Mouse (Mus musculus) spleen, adult 2 months (tissue): ENCODE data around the gene Fancc. TPM values are rescaled to one million over a fixed set of nuclear protein-coding genes. Genes with fewer than 3 reads are reported as not detected.

Source experiments
- DNase-seq, 2 experiments: peaks; one replicate each; pipeline versions ENCODE4 v3.0.0 to v3.0.0-alpha.2; 2012 to 2021; ENCODE audit warnings: low spot score in 2 of 2, low read depth in 1 of 2
- H3K27ac ChIP-seq: fragments of 200-500 bp; 2 replicates; pipeline ENCODE4 v1.5.1; 2012; ENCODE audit warnings: low read length, inconsistent platforms; ENCODE audit not compliant: insufficient read depth
- H3K27me3 ChIP-seq: fragments of 200-500 bp; 2 replicates; pipeline ENCODE4 v1.6.1; 2012; ENCODE audit warnings: mild to moderate bottlenecking, moderate library complexity, low read length, inconsistent platforms; ENCODE audit not compliant: control insufficient read depth, insufficient read depth
- H3K36me3 ChIP-seq: fragments of 200-500 bp; 2 replicates; pipeline ENCODE4 v1.6.1; 2012; ENCODE audit warnings: mild to moderate bottlenecking, low read length, inconsistent platforms; ENCODE audit not compliant: control insufficient read depth, insufficient read depth
- H3K4me1 ChIP-seq: fragments of 200-500 bp; 2 replicates; pipeline ENCODE4 v1.6.1; 2011; ENCODE audit warnings: inconsistent platforms; ENCODE audit not compliant: control insufficient read depth, insufficient read depth, insufficient read length
- H3K4me3 ChIP-seq: fragments of 200-500 bp; 2 replicates; pipeline ENCODE4 v1.5.1; 2011; ENCODE audit warnings: mild to moderate bottlenecking, inconsistent platforms; ENCODE audit not compliant: insufficient read depth, insufficient read length; ENCODE audit errors: extremely low read depth
- CTCF ChIP-seq: fragments of 200-500 bp; IDR thresholded peaks from 2 replicates; pipeline ENCODE4 v1.5.1; 2011; ENCODE audit warnings: mild to moderate bottlenecking, inconsistent platforms; ENCODE audit not compliant: insufficient read depth, insufficient read length, insufficient replicate concordance; ENCODE audit errors: extremely low read depth
- POLR2A ChIP-seq: fragments of 200-500 bp; IDR thresholded peaks from 2 replicates; pipeline ENCODE4 v1.6.1; 2011; ENCODE audit warnings: low read depth, low read length, inconsistent platforms
- WGBS: fragments of 180-500 bp; shearing (Covaris S2); methylation state at CpG from one replicate; pipeline ENCODE4 v1.1.7; 2018; 5-methylcytosine and 5-hydroxymethylcytosine counted together
- polyA plus RNA-seq: library from polyadenylated mRNA; depleted of rRNA; stranded (reverse); fragments of >200 nt; gene quantifications from 2 replicates; pipeline ENCODE4 v1.2.3, GENCODE M21; 2012

Gene Fancc
- polyA plus RNA-seq, 1 experiment: 5.1 TPM

DNA sequence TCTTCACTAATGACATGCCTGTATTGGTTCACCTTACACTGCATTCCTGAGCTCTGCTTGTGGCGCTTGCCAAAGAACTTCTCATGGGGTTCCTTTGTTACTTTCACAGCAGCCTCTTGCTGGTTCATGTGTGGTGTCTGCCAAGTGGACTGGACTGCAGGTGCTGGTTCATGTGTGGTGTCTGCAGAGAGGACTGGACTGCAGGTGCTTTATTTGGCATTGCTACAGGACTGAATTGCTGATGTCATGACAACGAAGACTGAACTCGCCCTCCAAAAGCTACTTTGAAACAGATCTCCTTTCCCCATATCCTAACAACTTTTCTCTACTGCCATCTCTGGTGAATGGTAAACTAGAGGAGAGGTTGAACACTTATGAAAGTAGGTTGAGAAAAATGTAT is 112.3 kb downstream of the Fancc start:
- Histone ChIP-seq H3K4me3 (no peak overlapping the region), H3K27ac (no peak overlapping the region), H3K4me1 (no peaks in the 10 kb centered on the region), H3K27me3 (no peaks in the 10 kb centered on the region), H3K36me3 (no peaks in the 10 kb centered on the region; the same call in 1 of the 2 replicates)
- no peak for DNase-seq
- TF ChIP-seq POLR2A (no peak), CTCF (no peak)
- 95% methylated on average over 3 of the region's 3 CpGs for WGBS

DNA sequence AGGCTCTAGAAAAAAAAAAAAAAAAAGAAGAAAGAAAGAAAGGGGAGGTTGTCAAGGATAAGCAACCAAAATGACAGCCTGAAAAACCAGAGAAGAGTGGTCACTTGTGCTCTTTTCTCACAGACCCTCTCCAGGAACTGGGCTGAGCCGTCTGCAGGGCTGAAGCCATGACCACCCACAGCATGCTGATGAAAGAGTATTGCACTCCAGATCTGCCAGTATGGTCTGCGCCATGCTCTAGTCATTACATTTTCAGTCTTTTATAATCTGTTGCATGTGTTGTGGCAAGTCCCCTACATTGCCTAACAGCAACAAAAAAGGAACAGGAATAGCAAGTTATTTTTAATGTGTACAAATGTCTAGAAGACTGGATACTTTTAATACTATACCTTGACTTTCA is 114.9 kb downstream of the Fancc start:
- no peak for DNase-seq
- no peak overlapping the region for H3K27ac ChIP-seq
- H3K36me3 ChIP-seq: no peaks in the 10 kb centered on the region; the same call in 1 of the 2 replicates
- H3K27me3 ChIP-seq: no peaks in the 10 kb centered on the region
- TF ChIP-seq POLR2A (no peak), CTCF (no peak)
- 83% methylated on average over 2 of the region's 2 CpGs for WGBS
- H3K4me3 ChIP-seq: no peak overlapping the region
- H3K4me1 ChIP-seq: no peaks in the 10 kb centered on the region

GRCm38 (mm10) chr13:63373460-63374166 is 123.5 kb downstream of the Fancc start:
- H3K27ac ChIP-seq: no peak overlapping the region
- TF ChIP-seq POLR2A: no peak
- no peak for TF ChIP-seq CTCF
- 94% methylated on average over 7 of the region's 7 CpGs for WGBS
- no peaks in the 10 kb centered on the region for H3K36me3 ChIP-seq
- DNase-seq: no peak
- H3K27me3 ChIP-seq: no peaks in the 10 kb centered on the region
- H3K4me3 ChIP-seq: no peak overlapping the region
- no peaks in the 10 kb centered on the region for H3K4me1 ChIP-seq

GRCm38 (mm10) chr13:63361755-63362154 is 135.3 kb downstream of the Fancc start:
- WGBS: 64% methylated on average over 3 of the region's 3 CpGs
- DNase-seq: no peak
- H3K27me3 ChIP-seq: no peaks in the 10 kb centered on the region
- H3K4me1 ChIP-seq: no peaks in the 10 kb centered on the region
- no peaks in the 10 kb centered on the region for H3K36me3 ChIP-seq
- TF ChIP-seq POLR2A (no peak), CTCF (no peak)
- no peak overlapping the region for H3K4me3 ChIP-seq
- H3K27ac ChIP-seq: no peak overlapping the region

DNA sequence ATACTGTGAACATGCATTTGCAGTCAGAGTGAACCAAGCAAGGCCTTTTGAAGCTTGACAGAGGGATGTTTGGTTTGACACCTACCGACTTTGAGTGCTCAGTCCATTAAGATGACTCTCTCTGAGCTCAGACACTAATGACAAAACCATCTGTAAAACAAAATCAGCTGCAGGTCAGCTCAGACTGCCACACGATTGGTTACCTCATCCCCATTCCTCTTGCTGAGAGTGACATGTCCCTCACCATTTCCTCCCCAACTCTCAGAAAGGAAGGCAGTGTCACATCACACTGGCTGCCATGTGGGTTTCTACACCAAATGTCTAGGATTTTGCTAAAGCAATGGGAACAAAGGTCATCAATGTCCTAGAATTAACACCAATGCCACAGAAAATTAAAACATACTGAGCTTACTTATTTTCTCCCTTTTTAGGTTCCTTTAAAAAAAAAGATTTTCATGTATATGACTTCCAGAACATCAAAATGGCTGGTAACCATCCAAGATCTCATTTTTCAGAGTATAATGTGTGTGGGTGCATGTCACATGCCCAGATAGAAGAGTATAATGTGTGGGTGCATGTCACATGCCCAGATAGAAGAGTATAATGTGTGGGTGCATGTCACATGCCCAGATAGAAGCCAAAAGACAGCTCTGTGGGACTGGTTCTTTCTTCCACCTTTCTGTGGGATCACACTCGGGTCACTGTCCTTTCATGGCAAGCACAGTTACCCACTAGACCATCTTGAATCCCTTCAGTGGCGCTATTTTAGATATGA is 136.8 kb downstream of the Fancc start:
- DNase-seq: no peak
- TF ChIP-seq CTCF: no peak
- TF ChIP-seq POLR2A: no peak
- Histone ChIP-seq H3K4me1 (no peaks in the 10 kb centered on the region), H3K36me3 (no peaks in the 10 kb centered on the region), H3K27me3 (no peaks in the 10 kb centered on the region), H3K27ac (no peak overlapping the region), H3K4me3 (no peak overlapping the region)
- WGBS: 79% methylated on average over 4 of the region's 4 CpGs

DNA sequence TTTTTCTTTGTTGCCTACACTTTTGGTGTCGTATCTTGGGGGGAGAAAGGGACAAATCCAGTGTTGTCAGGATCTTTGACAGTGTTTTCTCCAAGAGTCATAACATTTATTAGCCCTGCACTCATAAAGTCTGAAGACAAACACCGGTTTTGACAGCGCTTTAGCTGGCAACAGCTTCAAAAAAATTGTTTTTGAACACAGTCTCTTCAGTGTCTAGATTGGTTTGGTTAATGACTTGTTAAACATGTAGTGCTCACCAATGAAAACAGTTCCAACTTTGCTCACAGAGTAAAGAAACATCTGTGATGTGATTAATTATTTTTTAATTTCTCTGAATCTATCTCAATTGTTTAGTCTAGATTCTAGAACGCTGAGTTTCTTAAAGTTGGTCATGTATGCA is 137.7 kb downstream of the Fancc start:
- Histone ChIP-seq H3K36me3 (no peaks in the 10 kb centered on the region), H3K27me3 (no peaks in the 10 kb centered on the region), H3K4me1 (no peaks in the 10 kb centered on the region), H3K27ac (no peak overlapping the region), H3K4me3 (no peak overlapping the region)
- 93% methylated on average over 4 of the region's 4 CpGs for WGBS
- no peak for DNase-seq
- TF ChIP-seq POLR2A (no peak), CTCF (no peak)

DNA sequence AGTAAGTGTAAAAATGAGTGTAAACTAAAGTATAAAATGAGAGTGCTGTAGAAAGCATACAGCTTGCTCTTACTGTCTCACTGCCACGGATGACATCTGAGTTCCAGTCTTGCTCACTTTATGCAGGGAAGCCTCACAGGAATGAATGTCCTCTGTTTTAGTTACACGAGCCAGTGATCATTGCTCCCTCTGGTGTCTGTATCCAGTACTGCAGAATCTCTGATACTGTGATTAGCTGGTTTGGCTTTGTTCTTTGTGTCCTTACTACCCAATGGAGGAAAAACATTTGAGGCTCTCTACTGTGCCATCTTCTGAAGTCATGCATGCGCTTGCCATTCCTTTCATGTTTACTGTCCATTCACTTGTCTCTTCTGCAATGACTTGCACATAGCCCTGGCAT is 140.5 kb downstream of the Fancc start:
- Histone ChIP-seq H3K36me3 (no peaks in the 10 kb centered on the region), H3K27ac (no peak overlapping the region), H3K4me3 (no peak overlapping the region), H3K4me1 (no peaks in the 10 kb centered on the region), H3K27me3 (no peaks in the 10 kb centered on the region)
- TF ChIP-seq CTCF (peak; percentile 19; the same call in 1 of the 2 replicates), POLR2A (no peak)
- DNase-seq: peak; percentile 8 to 45
- WGBS: 40% methylated on average over 3 of the region's 3 CpGs
